Mouse (Mus musculus) midbrain, embryonic 11.5 days (tissue): ENCODE measurements at regions not wholly inside any gene's neighbourhood (a gene's known extent, or its start where the extent isn't known, plus 50 kb on each side); places are given as distances from the start of the nearest gene placed in this dataset.

Source experiments
- ATAC-seq: fragments of 200-750 bp; cut with Nextera tagmentation; 2 replicates; pipeline ENCODE4 v1.8.0; 2017; ENCODE audit warnings: moderate TSS enrichment, moderate library complexity; ENCODE audit not compliant: low FRiP score
- DNase-seq: peaks from one replicate; pipeline ENCODE4 v3.0.0; 2015; ENCODE audit warnings: low spot score; ENCODE audit errors: missing footprints
- H3K27ac ChIP-seq: fragments of 300-500 bp; sonication (generic); 2 replicates; pipeline ENCODE4 v1.5.1; 2014; ENCODE audit warnings: low read depth, low read length
- H3K27me3 ChIP-seq: fragments of 300-500 bp; sonication (generic); 2 replicates; pipeline ENCODE4 v1.6.1; 2014; ENCODE audit warnings: mild to moderate bottlenecking, low read length, moderate library complexity, mixed read lengths; ENCODE audit not compliant: control insufficient read depth, insufficient read depth
- H3K36me3 ChIP-seq: fragments of 300-500 bp; sonication (generic); 2 replicates; pipeline ENCODE4 v1.6.1; 2014; ENCODE audit warnings: mild to moderate bottlenecking, low read length, moderate library complexity, mixed read lengths; ENCODE audit not compliant: control insufficient read depth, insufficient read depth
- H3K4me1 ChIP-seq: fragments of 300-500 bp; sonication (generic); 2 replicates; pipeline ENCODE4 v1.6.1; 2014; ENCODE audit warnings: low read length; ENCODE audit not compliant: control insufficient read depth, insufficient read depth
- H3K4me2 ChIP-seq: fragments of 300-500 bp; sonication (generic); 2 replicates; pipeline ENCODE4 v1.6.1; 2014; ENCODE audit warnings: mild to moderate bottlenecking, moderate library complexity
- H3K4me3 ChIP-seq: fragments of 300-500 bp; sonication (generic); 2 replicates; pipeline ENCODE4 v1.5.1; 2014; ENCODE audit warnings: low read depth, low read length
- H3K9ac ChIP-seq: fragments of 300-500 bp; sonication (generic); 2 replicates; pipeline ENCODE4 v1.6.1; 2014; ENCODE audit warnings: low read length
- H3K9me3 ChIP-seq: fragments of 300-500 bp; sonication (generic); 2 replicates; pipeline ENCODE4 v1.6.1; 2016; ENCODE audit warnings: low read length; ENCODE audit not compliant: control insufficient read depth
- WGBS: fragments of 180-500 bp; shearing (Covaris S2); extraction: QIAGEN DNeasy Blood & Tissue Kit; methylation state at CpG from one replicate; pipeline ENCODE4 v1.1.7; 2014; 5-methylcytosine and 5-hydroxymethylcytosine counted together

DNA sequence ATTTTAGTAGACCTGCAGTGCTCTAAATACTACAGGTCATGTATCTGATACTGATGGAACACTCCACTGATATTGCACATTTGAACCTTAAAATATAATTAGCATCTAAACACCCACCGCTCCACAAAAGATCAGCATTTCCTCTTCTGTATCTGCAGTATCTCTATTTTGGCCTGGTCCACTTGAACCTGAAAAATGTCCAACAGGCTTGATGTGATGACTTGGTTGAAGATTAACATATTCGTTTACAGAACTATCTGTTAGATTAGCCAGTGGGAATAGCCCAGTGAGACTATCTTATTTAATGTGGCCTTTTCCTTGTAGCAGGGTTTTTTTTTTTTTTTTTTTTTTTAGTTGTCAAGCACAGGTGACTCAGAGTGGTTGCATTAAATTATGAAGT lies 434.4 kb upstream of the Adamts16 start:
- no peak for DNase-seq
- Histone ChIP-seq H3K36me3 (no peaks in the 10 kb centered on the region), H3K27ac (no peak overlapping the region), H3K4me2 (no peak overlapping the region), H3K9me3 (no peaks in the 10 kb centered on the region), H3K9ac (no peak overlapping the region), H3K27me3 (no peaks in the 10 kb centered on the region), H3K4me1 (no peaks in the 10 kb centered on the region), H3K4me3 (no peak overlapping the region)
- no peak for ATAC-seq
- WGBS = 88% methylated on average over 2 of the region's 2 CpGs

DNA sequence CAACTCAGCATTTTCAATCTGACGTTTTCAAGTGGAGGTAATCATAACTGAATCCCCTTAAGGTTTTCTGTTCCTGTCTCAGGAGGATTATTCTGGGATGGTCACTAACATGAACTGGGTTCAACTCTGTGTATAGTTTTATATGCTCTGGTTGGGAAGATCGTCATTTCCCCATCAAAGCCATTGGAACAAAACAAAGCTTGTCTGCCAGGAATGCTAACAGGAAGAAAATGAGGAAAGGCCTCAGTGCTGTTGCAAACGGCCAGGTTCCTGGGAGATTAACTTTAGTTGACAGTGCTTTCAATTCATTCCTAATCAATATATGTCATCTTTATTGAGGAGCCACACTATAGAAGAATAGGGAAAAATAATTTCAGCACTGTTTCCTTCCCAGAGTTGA lies 432.5 kb upstream of the Adamts16 start:
- no peaks in the 10 kb centered on the region for H3K9me3 ChIP-seq
- ATAC-seq (no peak), DNase-seq (no peak)
- H3K36me3 ChIP-seq = no peaks in the 10 kb centered on the region
- H3K4me3 ChIP-seq = no peak overlapping the region
- no peak overlapping the region for H3K4me2 ChIP-seq
- H3K27me3 ChIP-seq = no peaks in the 10 kb centered on the region
- no peaks in the 10 kb centered on the region for H3K4me1 ChIP-seq
- 72% methylated on average over 3 of the region's 3 CpGs for WGBS
- no peak overlapping the region for H3K27ac ChIP-seq
- H3K9ac ChIP-seq = no peak overlapping the region

DNA sequence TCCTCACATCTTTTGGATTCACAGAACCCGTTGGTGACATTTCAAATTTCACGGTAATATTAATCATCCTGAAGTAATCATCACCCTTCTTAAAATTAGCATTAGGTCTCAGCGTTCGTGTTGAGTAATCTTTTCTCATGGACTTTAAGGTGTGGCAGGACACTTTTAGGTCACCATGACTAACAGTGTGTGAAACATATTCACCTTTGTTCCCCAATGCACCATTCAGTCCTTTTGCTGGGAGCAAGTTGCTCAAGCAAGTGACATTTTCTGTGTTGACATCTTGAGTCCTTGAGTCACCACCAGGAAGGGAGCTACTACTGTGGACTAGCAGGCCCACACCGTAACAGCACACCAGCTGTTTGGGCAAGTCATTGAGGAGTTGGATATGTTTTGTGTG lies 431.9 kb upstream of the Adamts16 start:
- DNase-seq (no peak), ATAC-seq (no peak)
- H3K36me3 ChIP-seq = no peaks in the 10 kb centered on the region
- H3K4me1 ChIP-seq = no peaks in the 10 kb centered on the region
- no peak overlapping the region for H3K27ac ChIP-seq
- H3K9me3 ChIP-seq = no peaks in the 10 kb centered on the region
- WGBS = 91% methylated on average over 5 of the region's 5 CpGs
- no peak overlapping the region for H3K9ac ChIP-seq
- no peaks in the 10 kb centered on the region for H3K27me3 ChIP-seq
- H3K4me3 ChIP-seq = no peak overlapping the region
- no peak overlapping the region for H3K4me2 ChIP-seq

DNA sequence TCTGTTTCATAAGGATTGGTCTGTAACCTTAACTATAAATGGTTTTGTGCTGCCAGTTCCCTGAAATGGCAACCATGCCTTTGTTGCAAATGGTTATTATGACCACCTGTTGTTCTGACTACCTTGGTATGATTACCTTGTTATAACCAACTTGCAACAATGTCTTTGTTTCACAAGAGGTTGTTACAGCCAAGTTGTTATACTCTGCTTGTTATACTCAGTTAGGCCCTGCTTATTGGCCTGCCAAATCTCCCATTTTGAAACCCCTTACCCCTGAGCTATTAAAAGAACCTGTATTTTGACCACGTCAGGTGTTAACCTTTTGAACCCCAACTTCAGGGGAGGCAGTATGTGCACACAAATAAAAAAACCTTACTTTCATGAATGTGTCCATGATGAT lies 431.5 kb upstream of the Adamts16 start:
- H3K4me3 ChIP-seq = no peak overlapping the region
- DNase-seq = no peak

DNA sequence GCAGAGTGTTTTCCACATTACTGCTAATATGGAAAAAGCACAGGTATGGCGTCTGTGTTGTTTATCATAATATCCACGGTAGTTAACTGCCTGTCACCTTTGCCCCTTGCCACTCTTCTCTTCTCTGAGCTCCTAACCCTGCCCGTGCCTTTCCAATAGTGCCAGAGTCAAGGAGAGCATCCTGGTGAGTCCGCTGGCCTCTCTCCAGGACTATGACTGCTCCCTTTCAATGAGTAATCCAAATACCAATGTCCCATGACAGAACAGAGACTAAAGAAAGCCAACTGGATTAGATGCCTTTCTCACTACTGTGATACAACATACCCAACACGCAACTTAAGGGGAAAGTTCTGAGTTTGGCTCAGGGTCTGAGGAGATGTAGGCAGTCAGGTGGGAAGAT lies 430.8 kb upstream of the Adamts16 start:
- ATAC-seq = no peak
- 81% methylated on average over 5 of the region's 5 CpGs for WGBS

More for the DNA sequence above, 431.5 kb upstream of the Adamts16 start:
- H3K4me2 ChIP-seq = no peak overlapping the region
- no peaks in the 10 kb centered on the region for H3K36me3 ChIP-seq
- no peak overlapping the region for H3K9ac ChIP-seq
- no peaks in the 10 kb centered on the region for H3K27me3 ChIP-seq
- no peaks in the 10 kb centered on the region for H3K4me1 ChIP-seq
- 83% methylated on average over 1 of the region's 1 CpGs for WGBS
- ATAC-seq = no peak
- no peaks in the 10 kb centered on the region for H3K9me3 ChIP-seq
- no peak overlapping the region for H3K27ac ChIP-seq

DNA sequence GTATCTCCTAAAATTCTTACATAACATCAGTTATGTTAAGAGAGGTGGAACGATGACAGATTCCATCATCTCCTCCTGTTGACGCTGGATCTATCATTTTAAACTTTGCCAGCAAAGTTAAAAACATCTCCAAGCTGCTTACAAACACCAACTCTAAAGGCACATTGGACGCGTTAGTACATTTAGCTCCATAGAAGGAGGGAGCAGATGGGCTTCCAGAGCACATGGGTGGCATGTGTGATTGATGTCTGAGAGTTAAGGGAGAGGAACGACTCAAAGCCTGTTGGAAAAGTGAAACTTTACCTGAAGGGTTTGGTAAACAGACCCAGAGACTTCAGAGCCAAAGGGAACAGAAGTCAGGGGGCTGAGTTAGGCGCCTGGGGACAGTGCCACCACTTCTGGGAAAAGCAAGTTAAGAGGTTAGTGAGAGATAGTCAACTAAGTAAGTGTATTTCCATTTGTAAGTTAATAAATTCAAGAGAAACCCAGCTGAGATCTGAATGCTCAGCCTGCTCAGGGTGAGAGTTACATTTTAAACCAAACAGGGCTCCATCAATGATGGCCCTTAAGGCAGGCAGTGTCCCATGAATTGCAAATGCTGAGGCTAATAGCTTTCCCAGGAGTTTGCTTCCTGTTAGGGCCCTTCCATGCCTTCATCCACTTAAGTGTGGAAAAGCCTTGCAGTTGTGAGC lies 430.3 kb upstream of the Adamts16 start:
- Histone ChIP-seq H3K9ac (no peak overlapping the region), H3K36me3 (no peaks in the 10 kb centered on the region), H3K27me3 (no peaks in the 10 kb centered on the region), H3K27ac (no peak overlapping the region), H3K4me2 (no peak overlapping the region), H3K9me3 (no peaks in the 10 kb centered on the region), H3K4me3 (no peak overlapping the region), H3K4me1 (no peaks in the 10 kb centered on the region)
- ATAC-seq = no peak
- WGBS = 77% methylated on average over 6 of the region's 6 CpGs
- no peak for DNase-seq

More for the DNA sequence above, 430.8 kb upstream of the Adamts16 start:
- Histone ChIP-seq H3K27ac (no peak overlapping the region), H3K27me3 (no peaks in the 10 kb centered on the region), H3K9me3 (no peaks in the 10 kb centered on the region), H3K9ac (no peak overlapping the region), H3K4me1 (no peaks in the 10 kb centered on the region), H3K4me3 (no peak overlapping the region), H3K36me3 (no peaks in the 10 kb centered on the region), H3K4me2 (no peak overlapping the region)
- DNase-seq = no peak

DNA sequence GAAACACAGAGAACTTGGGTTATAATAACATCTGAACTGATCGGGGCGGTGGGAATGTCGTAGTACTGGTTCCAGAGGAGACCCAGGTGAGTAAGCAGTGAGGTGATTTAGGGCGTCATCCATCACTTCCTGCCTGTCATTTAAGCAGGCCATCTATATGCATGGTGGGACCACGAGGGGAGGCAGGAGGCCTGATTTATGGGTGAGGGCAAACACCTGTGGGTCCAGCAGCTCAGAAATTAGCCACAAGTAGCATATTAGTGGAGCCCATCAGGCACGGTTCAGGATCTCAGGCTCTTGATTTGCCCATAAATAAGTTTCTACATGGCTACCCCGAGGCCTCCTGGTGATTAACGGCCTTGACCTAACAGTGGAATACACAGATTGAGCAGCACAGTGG lies 428.8 kb upstream of the Adamts16 start:
- Histone ChIP-seq H3K4me3 (no peak overlapping the region), H3K4me2 (no peak overlapping the region), H3K36me3 (no peaks in the 10 kb centered on the region), H3K9me3 (no peaks in the 10 kb centered on the region), H3K27me3 (no peaks in the 10 kb centered on the region), H3K27ac (no peak overlapping the region), H3K4me1 (no peaks in the 10 kb centered on the region), H3K9ac (no peak overlapping the region)
- 87% methylated on average over 8 of the region's 8 CpGs for WGBS
- ATAC-seq (no peak), DNase-seq (no peak)

DNA sequence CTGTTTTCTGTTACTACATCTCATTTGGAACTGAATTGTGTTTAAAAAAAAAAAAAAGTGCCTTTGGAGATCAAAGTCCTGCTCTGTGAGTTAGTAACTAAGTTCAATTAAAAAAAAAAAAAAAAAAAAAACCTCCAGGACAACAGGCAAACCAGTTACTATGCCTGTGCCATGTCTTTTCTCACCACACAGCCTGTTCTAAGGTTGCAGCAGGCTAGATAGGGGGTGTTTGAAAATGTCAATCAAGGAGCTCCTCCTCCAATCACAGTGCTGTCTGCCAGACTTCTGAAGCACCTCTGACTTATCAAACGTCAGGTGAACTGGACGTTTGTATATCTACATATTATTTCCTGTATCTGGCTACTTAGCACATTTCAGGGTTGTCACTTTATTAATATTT lies 427.9 kb upstream of the Adamts16 start:
- H3K4me3 ChIP-seq = no peak overlapping the region
- no peaks in the 10 kb centered on the region for H3K4me1 ChIP-seq
- H3K9me3 ChIP-seq = no peaks in the 10 kb centered on the region
- no peak for ATAC-seq
- no peaks in the 10 kb centered on the region for H3K27me3 ChIP-seq
- no peaks in the 10 kb centered on the region for H3K36me3 ChIP-seq
- no peak overlapping the region for H3K4me2 ChIP-seq
- no peak overlapping the region for H3K27ac ChIP-seq
- DNase-seq = no peak
- WGBS = 75% methylated on average over 2 of the region's 2 CpGs
- no peak overlapping the region for H3K9ac ChIP-seq

DNA sequence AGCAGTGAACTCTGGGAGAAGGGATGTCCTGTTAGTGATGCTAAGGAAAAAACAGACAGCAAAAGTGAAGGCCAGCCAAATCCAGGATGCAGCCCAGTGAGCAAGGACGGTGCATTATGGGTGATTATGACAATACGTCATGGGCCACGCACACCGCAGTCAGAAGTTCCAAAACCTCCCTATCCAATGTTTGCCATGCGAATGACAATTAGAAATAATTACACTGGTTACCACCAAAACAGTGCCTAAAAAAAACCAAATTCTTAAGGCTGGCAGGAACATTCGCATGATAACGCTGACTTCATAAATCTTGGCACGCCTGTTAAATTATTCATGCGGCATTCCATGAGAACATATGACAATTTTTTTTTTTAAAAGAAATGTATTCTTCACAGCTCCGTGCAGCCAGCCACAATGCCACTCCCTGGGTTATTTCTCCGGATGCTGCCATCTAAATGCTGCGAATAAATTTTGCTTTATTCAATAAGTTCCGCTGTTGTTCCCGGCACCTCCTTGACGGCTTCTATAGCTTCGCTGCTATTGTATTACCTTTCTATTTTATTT lies 421.8 kb upstream of the Adamts16 start:
- Histone ChIP-seq H3K4me1 (no peaks in the 10 kb centered on the region), H3K27me3 (no peaks in the 10 kb centered on the region), H3K9me3 (no peaks in the 10 kb centered on the region), H3K27ac (no peak overlapping the region), H3K4me2 (no peak overlapping the region), H3K36me3 (no peaks in the 10 kb centered on the region), H3K4me3 (no peak overlapping the region), H3K9ac (no peak overlapping the region)
- ATAC-seq (no peak), DNase-seq (no peak)
- WGBS = 84% methylated on average over 16 of the region's 16 CpGs
